Mouse (Mus musculus) megakaryocyte, embryonic 14.5 days (primary cell): ENCODE data around the gene Vars.

Experiments used
- FLI1 ChIP-seq: IDR thresholded peaks from 2 replicates; pipeline ENCODE4 v1.6.1; 2012; ENCODE audit warnings: low read length, inconsistent platforms, mixed read lengths
- GATA1 ChIP-seq: IDR thresholded peaks from 3 replicates; pipeline ENCODE4 v1.6.1; 2012; ENCODE audit warnings: mixed read lengths, low read length, inconsistent platforms, borderline replicate concordance

- TF ChIP-seq GATA1 (no peak), FLI1 (no peak)
Measured at GRCm38 (mm10) chr17:35058911-35059892, 58.4 kb downstream of the Vars start, which contains the start of gene Ddah2.
